ENCODE assay signal across 12 mouse cellular contexts in the genomic region with DNA sequence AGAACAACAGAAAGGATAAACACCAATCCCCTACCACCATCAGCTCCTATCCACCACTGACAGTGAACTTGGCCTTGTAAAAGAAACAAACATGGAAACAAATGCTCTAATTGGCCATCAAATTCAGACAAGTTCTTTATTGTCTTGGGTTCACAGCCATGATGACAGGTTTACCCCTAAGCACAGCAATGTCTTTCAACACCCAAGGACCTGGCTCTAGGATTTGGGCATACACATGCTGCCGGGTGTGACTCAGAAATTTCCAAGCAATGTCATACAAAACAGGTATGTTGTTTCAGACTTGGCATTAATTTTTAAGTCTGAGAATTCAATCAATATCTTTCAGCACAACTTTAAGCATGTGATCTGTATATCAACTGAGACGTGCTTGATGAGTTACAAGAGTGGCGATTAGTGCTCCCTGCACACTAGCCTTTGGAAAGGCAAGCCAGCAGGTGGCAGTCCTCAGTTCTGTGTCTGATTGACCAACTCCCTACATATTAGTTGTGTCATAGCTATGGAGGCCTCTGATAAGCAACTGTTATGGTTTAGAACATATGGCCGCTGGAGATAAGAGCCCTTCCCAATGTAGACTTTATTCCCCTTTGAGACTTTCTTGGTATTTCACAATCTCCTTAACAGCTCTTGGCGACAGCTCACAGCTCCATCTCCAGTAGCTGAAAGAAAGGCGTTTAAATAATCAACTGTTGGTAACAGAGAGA.
A peak's percentile ranks its signal among the peaks of the same experiment; 100 is the strongest.
DNase-seq lines count a peak whose midpoint lies in the region; ATAC-seq and TF ChIP-seq lines count a peak whose summit lies in the region.
"Had no signal": no experiment of that assay in that cellular context is flagged by ENCODE, and none has a peak within 500 bp of the region (broad histone marks: within the 10 kb centered on the region; RNA-seq: fewer than 3 reads in every experiment).

No protein-coding gene starts in this region.

- TF ChIP-seq CTCF in midbrain, postnatal 0 days (IDR thresholded peaks at IDR 0.05): 0 out of 2 replicates have a peak, but pooled peaks have one; percentile 7
- TF ChIP-seq CTCF in liver, embryonic 14.5 days (IDR thresholded peaks at IDR 0.05; ENCODE audit: low read depth): peak; percentile 90

- ATAC-seq in midbrain, postnatal 0 days (ENCODE audit: low FRiP score): no peak
- no peak for ATAC-seq in midbrain, embryonic 14.5 days (ENCODE audit: low FRiP score, low TSS enrichment)
- peak; percentile 83 for ATAC-seq in liver, embryonic 14.5 days (ENCODE audit: insufficient read depth)

- 88% methylated on average over 6 of the region's 6 CpGs for WGBS in midbrain, postnatal 0 days
- 91% methylated on average over 6 of the region's 6 CpGs for WGBS in midbrain, embryonic 14.5 days
- WGBS in liver, embryonic 14.5 days (ENCODE audit: insufficient replicate concordance): 24% methylated on average over 6 of the region's 6 CpGs

- TF ChIP-seq EP300 in liver, embryonic 14.5 days (IDR thresholded peaks at IDR 0.05; ENCODE audit: low read depth): peak; percentile 100

- no peak overlapping the region for H3K4me3 ChIP-seq in midbrain, postnatal 0 days (ENCODE audit: low read depth, low read length)
- no peak overlapping the region for H3K4me3 ChIP-seq in midbrain, embryonic 14.5 days (replicated peaks; ENCODE audit: low read depth, low read length)
- H3K4me3 ChIP-seq in liver, embryonic 14.5 days (ENCODE audit: insufficient read depth in 1 of 2, low read depth in 2 of 2, low read length in 2 of 2): no peak overlapping the region
- H3K4me3 ChIP-seq: erythroblast, embryonic 14.5 days; hindbrain, embryonic 12.5 days; neural tube, embryonic 13.5 days had no signal

- no peaks in the 10 kb centered on the region for H3K36me3 ChIP-seq in midbrain, postnatal 0 days (ENCODE audit: insufficient read depth, low read length)
- H3K36me3 ChIP-seq in midbrain, embryonic 14.5 days (ENCODE audit: control insufficient read depth, insufficient read depth, low read length): no peaks in the 10 kb centered on the region
- H3K36me3 ChIP-seq in liver, embryonic 14.5 days (replicated peaks; ENCODE audit: control insufficient read depth, insufficient read depth, low read depth): peaks cover 5% of the 10 kb centered on the region
- H3K36me3 ChIP-seq: hindbrain, embryonic 12.5 days; neural tube, embryonic 13.5 days had no signal

- no peaks in the 10 kb centered on the region for H3K27me3 ChIP-seq in midbrain, postnatal 0 days (ENCODE audit: insufficient read depth, low read length)
- no peaks in the 10 kb centered on the region for H3K27me3 ChIP-seq in midbrain, embryonic 14.5 days (ENCODE audit: control insufficient read depth, insufficient read depth, low read length)
- no peaks in the 10 kb centered on the region for H3K27me3 ChIP-seq in liver, embryonic 14.5 days (ENCODE audit: control insufficient read depth, insufficient read depth, low read length)
- H3K27me3 ChIP-seq: hindbrain, embryonic 12.5 days; neural tube, embryonic 13.5 days had no signal

- H3K4me2 ChIP-seq in midbrain, postnatal 0 days (ENCODE audit: low read depth, low read length, poor library complexity, severe bottlenecking): no peak overlapping the region
- no peak overlapping the region for H3K4me2 ChIP-seq in midbrain, embryonic 14.5 days (ENCODE audit: low read length)
- peak overlapping the region; percentile 49 for H3K4me2 ChIP-seq in liver, embryonic 14.5 days (ENCODE audit: low read depth)
- H3K4me2 ChIP-seq: hindbrain, embryonic 12.5 days; neural tube, embryonic 13.5 days had no signal

- intact Hi-C loops in left cerebral cortex, postnatal 14 days (cut with DNase I): no loop called here

- no peak overlapping the region for H3K27ac ChIP-seq in midbrain, postnatal 0 days (ENCODE audit: low read depth, low read length)
- H3K27ac ChIP-seq in midbrain, embryonic 14.5 days (replicated peaks; ENCODE audit: low read depth, low read length): no peak overlapping the region
- H3K27ac ChIP-seq in liver, embryonic 14.5 days: peak overlapping the region; percentile 89
- H3K27ac ChIP-seq: hindbrain, embryonic 12.5 days; neural tube, embryonic 13.5 days had no signal

- no peak for DNase-seq in midbrain, postnatal 0 days (ENCODE audit: low spot score)
- no peak for DNase-seq in midbrain, embryonic 14.5 days
- peak; percentile 16 for DNase-seq in embryo, embryonic 11 days
- peak; percentile 90 to 95 (median 91) for DNase-seq in liver, embryonic 14.5 days (ENCODE audit: low read depth in 3 of 3, low spot score in 3 of 3)
- DNase-seq in yolk sac, embryonic 10.5 days (ENCODE audit: low spot score): peak; percentile 34
- no peak for DNase-seq in cerebellum, adult 11 months
- DNase-seq in left cerebral cortex, postnatal 14 days (ENCODE audit: low spot score in 2 of 2): no peak
- DNase-seq: adrenal gland, adult 8-10 months; cerebellum, adult 9-10 months had no signal

- H3K9me3 ChIP-seq in midbrain, postnatal 0 days (ENCODE audit: low read length): no peaks in the 10 kb centered on the region
- H3K9me3 ChIP-seq in midbrain, embryonic 14.5 days (ENCODE audit: control insufficient read depth, low read length): no peaks in the 10 kb centered on the region
- H3K9me3 ChIP-seq in liver, embryonic 14.5 days (ENCODE audit: control insufficient read depth, low read length): peaks cover 10% of the 10 kb centered on the region

- no peaks in the 10 kb centered on the region for H3K4me1 ChIP-seq in midbrain, postnatal 0 days (ENCODE audit: insufficient read depth, low read length)
- H3K4me1 ChIP-seq in midbrain, embryonic 14.5 days (ENCODE audit: control insufficient read depth, insufficient read depth, low read length): no peaks in the 10 kb centered on the region
- H3K4me1 ChIP-seq in liver, embryonic 14.5 days (replicated peaks; ENCODE audit: control insufficient read depth in 2 of 2, insufficient read depth in 2 of 2, low read length in 1 of 2): peaks cover 52 to 55% of the 10 kb centered on the region in 2 experiments
- H3K4me1 ChIP-seq: hindbrain, embryonic 12.5 days; neural tube, embryonic 13.5 days had no signal

- no peak overlapping the region for H3K9ac ChIP-seq in midbrain, postnatal 0 days (replicated peaks; ENCODE audit: low read length, poor library complexity, severe bottlenecking)
- H3K9ac ChIP-seq in midbrain, embryonic 14.5 days (replicated peaks; ENCODE audit: low read length): no peak overlapping the region
- H3K9ac ChIP-seq in liver, embryonic 14.5 days (replicated peaks): no peak overlapping the region
- H3K9ac ChIP-seq: hindbrain, embryonic 12.5 days; neural tube, embryonic 13.5 days had no signal

Comparison
In these comparisons a context has a peak if more than half of its experiments do, and no peak if none do; other contexts are left out.
1. DNase-seq: peak in embryo, embryonic 11 days (single experiment), liver, embryonic 14.5 days (3 of 3) and yolk sac, embryonic 10.5 days (single experiment); none in midbrain, postnatal 0 days (single experiment), midbrain, embryonic 14.5 days (single experiment), cerebellum, adult 11 months (single experiment) and left cerebral cortex, postnatal 14 days (0 of 2).